Mouse (Mus musculus) spleen, adult 2 months (tissue): ENCODE data around the gene Prkaca. TPM values are rescaled to one million over a fixed set of nuclear protein-coding genes. Genes with fewer than 3 reads are reported as not detected.
A peak's percentile ranks its signal among the peaks of the same experiment; 100 is the strongest.

Experiments used
- DNase-seq, 2 experiments: peaks; one replicate each; pipeline versions ENCODE4 v3.0.0 to v3.0.0-alpha.2; 2012 to 2021; ENCODE audit warnings: low spot score in 2 of 2, low read depth in 1 of 2
- H3K27ac ChIP-seq: fragments of 200-500 bp; 2 replicates; pipeline ENCODE4 v1.5.1; 2012; ENCODE audit warnings: low read length, inconsistent platforms; ENCODE audit not compliant: insufficient read depth
- H3K27me3 ChIP-seq: fragments of 200-500 bp; 2 replicates; pipeline ENCODE4 v1.6.1; 2012; ENCODE audit warnings: mild to moderate bottlenecking, moderate library complexity, low read length, inconsistent platforms; ENCODE audit not compliant: control insufficient read depth, insufficient read depth
- H3K36me3 ChIP-seq: fragments of 200-500 bp; 2 replicates; pipeline ENCODE4 v1.6.1; 2012; ENCODE audit warnings: mild to moderate bottlenecking, low read length, inconsistent platforms; ENCODE audit not compliant: control insufficient read depth, insufficient read depth
- H3K4me1 ChIP-seq: fragments of 200-500 bp; 2 replicates; pipeline ENCODE4 v1.6.1; 2011; ENCODE audit warnings: inconsistent platforms; ENCODE audit not compliant: control insufficient read depth, insufficient read depth, insufficient read length
- H3K4me3 ChIP-seq: fragments of 200-500 bp; 2 replicates; pipeline ENCODE4 v1.5.1; 2011; ENCODE audit warnings: mild to moderate bottlenecking, inconsistent platforms; ENCODE audit not compliant: insufficient read depth, insufficient read length; ENCODE audit errors: extremely low read depth
- CTCF ChIP-seq: fragments of 200-500 bp; IDR thresholded peaks from 2 replicates; pipeline ENCODE4 v1.5.1; 2011; ENCODE audit warnings: mild to moderate bottlenecking, inconsistent platforms; ENCODE audit not compliant: insufficient read depth, insufficient read length, insufficient replicate concordance; ENCODE audit errors: extremely low read depth
- POLR2A ChIP-seq: fragments of 200-500 bp; IDR thresholded peaks from 2 replicates; pipeline ENCODE4 v1.6.1; 2011; ENCODE audit warnings: low read depth, low read length, inconsistent platforms
- WGBS: fragments of 180-500 bp; shearing (Covaris S2); methylation state at CpG from one replicate; pipeline ENCODE4 v1.1.7; 2018; 5-methylcytosine and 5-hydroxymethylcytosine counted together
- polyA plus RNA-seq: library from polyadenylated mRNA; depleted of rRNA; stranded (reverse); fragments of >200 nt; gene quantifications from 2 replicates; pipeline ENCODE4 v1.2.3, GENCODE M21; 2012

Gene Prkaca
- polyA plus RNA-seq, 1 experiment, result 26.7 TPM

- TF ChIP-seq POLR2A (no peak), CTCF (no peak)
- H3K27me3 ChIP-seq, result no peaks in the 10 kb centered on the region; the same call in 1 of the 2 replicates
- no peak overlapping the region for H3K4me3 ChIP-seq
- no peaks in the 10 kb centered on the region for H3K36me3 ChIP-seq
- no peak overlapping the region for H3K27ac ChIP-seq
- 60% methylated on average over 9 of the region's 9 CpGs for WGBS
- H3K4me1 ChIP-seq, result no peaks in the 10 kb centered on the region
- no peak for DNase-seq
These were observed 46.9 kb downstream of the Prkaca start for GRCm38 (mm10) chr8:84019738-84020137.

GRCm38 (mm10) chr8:84021096-84021495 lies 48.3 kb downstream of the Prkaca start, which contains the start of gene Palm3:
Gene Palm3, plus strand, starts transcription at chr8:84021471.
- Histone ChIP-seq H3K4me3 (no peak within 1 kb of the TSS), H3K27ac (no peak within 1 kb of the TSS), H3K36me3 (no peaks in the 10 kb centered on the region), H3K27me3 (peaks cover 8% of the 10 kb centered on the region), H3K4me1 (peaks cover 5% of the 10 kb centered on the region; the same call in 1 of the 2 replicates)
- DNase-seq, result no peak
- WGBS, result 61% methylated on average over 18 of the region's 18 CpGs
- TF ChIP-seq CTCF (no peak), POLR2A (no peak)

- 75% methylated on average over 12 of the region's 12 CpGs for WGBS
- DNase-seq, result no peak
- H3K36me3 ChIP-seq, result no peaks in the 10 kb centered on the region
- peaks cover 10% of the 10 kb centered on the region for H3K27me3 ChIP-seq
- no peak overlapping the region for H3K27ac ChIP-seq
- no peak overlapping the region for H3K4me3 ChIP-seq
- H3K4me1 ChIP-seq, result peaks cover 5% of the 10 kb centered on the region; the same call in 1 of the 2 replicates
- TF ChIP-seq CTCF (no peak), POLR2A (no peak)
These were observed 48.8 kb downstream of the Prkaca start for GRCm38 (mm10) chr8:84021569-84021968.

GRCm38 (mm10) chr8:84023085-84023484 lies 50.3 kb downstream of the Prkaca start:
- Histone ChIP-seq H3K27ac (no peak overlapping the region), H3K4me3 (no peak overlapping the region), H3K36me3 (no peaks in the 10 kb centered on the region), H3K27me3 (peaks cover 10% of the 10 kb centered on the region), H3K4me1 (peaks cover 5% of the 10 kb centered on the region; the same call in 1 of the 2 replicates)
- no peak for DNase-seq
- 30% methylated on average over 5 of the region's 5 CpGs for WGBS
- TF ChIP-seq CTCF (no peak), POLR2A (no peak)

- H3K4me3 ChIP-seq, result no peak overlapping the region
- H3K27ac ChIP-seq, result no peak overlapping the region
- TF ChIP-seq CTCF, result no peak
- no peak for TF ChIP-seq POLR2A
- 85% methylated on average over 1 of the region's 1 CpGs for WGBS
- no peaks in the 10 kb centered on the region for H3K36me3 ChIP-seq
- no peak for DNase-seq
- H3K4me1 ChIP-seq, result peaks cover 5% of the 10 kb centered on the region; the same call in 1 of the 2 replicates
- peaks cover 10% of the 10 kb centered on the region for H3K27me3 ChIP-seq
These were observed 50.8 kb downstream of the Prkaca start for GRCm38 (mm10) chr8:84023631-84024030.

- Histone ChIP-seq H3K4me3 (no peak overlapping the region), H3K36me3 (no peaks in the 10 kb centered on the region), H3K27me3 (peaks cover 10% of the 10 kb centered on the region), H3K4me1 (peaks cover 5% of the 10 kb centered on the region; the same call in 1 of the 2 replicates), H3K27ac (no peak overlapping the region)
- WGBS, result 22% methylated on average over 10 of the region's 10 CpGs
- peak; percentile 67 for TF ChIP-seq CTCF
- TF ChIP-seq POLR2A, result no peak
- DNase-seq, result peak in 1 of 2 experiments; percentile 45
These were observed 51.4 kb downstream of the Prkaca start for GRCm38 (mm10) chr8:84024171-84024570.

- Histone ChIP-seq H3K4me3 (no peak overlapping the region; the same call in 1 of the 2 replicates), H3K36me3 (peaks cover 5% of the 10 kb centered on the region), H3K27ac (no peak overlapping the region), H3K27me3 (peaks cover 10% of the 10 kb centered on the region), H3K4me1 (peaks cover 5% of the 10 kb centered on the region; the same call in 1 of the 2 replicates)
- 2% methylated on average over 40 of the region's 41 CpGs for WGBS
- no peak for DNase-seq
- TF ChIP-seq CTCF, result no peak
- TF ChIP-seq POLR2A, result no peak
These were observed 53.1 kb downstream of the Prkaca start for GRCm38 (mm10) chr8:84025863-84026262.
